Mouse (Mus musculus) right cerebral cortex, postnatal 36 days (tissue): ENCODE data around the gene Csad.

ENCODE experiments used
- DNase-seq, 2 experiments: peaks; one replicate each; pipeline ENCODE4 v3.0.0; 2022; ENCODE audit warnings: low spot score in 2 of 2, mixed read lengths in 1 of 2

The Csad gene

DNA sequence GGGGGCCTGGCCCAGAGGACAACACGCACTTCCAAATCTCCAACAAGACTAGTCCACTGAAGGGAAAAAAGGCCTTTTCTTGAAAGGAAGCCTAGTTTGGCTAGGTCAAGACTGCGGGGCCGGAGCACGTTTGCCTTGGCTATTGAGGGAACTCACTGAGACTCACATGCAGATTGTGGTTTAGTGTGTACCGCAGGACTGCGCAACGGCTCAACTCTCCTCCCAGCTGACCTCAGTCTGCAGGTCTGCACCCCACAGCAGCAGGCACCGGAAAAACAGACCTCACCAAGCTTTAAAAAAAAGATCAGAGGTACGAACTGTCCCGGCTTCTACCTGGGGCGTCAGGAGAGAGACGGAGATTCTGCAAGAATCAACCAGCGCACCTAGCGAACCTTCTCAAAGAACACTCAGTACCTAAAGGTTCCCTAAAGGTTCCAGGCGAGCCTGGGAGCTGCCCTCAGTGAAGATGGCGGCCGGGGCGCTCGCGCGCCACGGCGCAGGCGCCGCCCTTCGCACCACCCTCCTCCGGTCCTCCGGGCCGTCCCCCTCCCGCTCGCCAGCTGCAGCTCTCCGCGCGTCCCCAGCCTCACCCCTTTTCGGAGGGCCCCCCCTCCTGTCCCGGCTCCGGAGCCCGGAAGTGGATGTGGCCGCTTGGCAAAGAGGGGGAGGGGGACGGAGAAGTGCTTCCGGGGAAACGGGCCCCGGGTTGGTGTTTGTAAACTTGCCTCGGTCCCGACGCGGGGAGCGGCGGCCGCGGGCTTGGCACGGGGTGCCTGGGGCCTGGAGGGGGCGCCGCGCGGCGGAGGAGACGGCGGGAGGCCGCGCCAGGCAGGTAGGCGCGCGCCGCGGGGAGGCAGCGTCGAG, 1.3 kb downstream of the Csad start, which contains the start of gene Zfp740:
Zfp740 (plus strand) TSS at position 279 of the 864 bp plus-strand sequence.
- peak; percentile 91 to 94 for DNase-seq

DNA sequence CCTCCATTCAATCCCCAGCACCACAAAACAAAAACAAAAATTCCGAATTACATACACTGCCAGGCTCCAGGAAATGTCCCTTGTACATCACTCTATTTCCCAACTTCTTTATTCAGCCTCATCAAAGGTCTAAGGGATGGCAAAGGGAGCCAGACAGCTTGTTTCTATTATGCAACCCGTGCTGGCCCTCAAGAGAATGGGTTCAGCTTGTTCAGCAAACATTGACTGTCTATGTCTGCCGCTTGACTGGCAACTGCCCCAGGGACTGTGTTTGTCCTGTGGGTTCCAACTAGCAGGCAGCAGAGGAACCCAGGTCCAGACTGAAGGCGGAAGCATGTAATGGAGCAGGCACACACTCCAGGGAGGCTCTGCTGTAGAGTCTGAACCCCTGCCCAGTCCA, 5.7 kb downstream of the Csad start:
- no peak for DNase-seq

DNA sequence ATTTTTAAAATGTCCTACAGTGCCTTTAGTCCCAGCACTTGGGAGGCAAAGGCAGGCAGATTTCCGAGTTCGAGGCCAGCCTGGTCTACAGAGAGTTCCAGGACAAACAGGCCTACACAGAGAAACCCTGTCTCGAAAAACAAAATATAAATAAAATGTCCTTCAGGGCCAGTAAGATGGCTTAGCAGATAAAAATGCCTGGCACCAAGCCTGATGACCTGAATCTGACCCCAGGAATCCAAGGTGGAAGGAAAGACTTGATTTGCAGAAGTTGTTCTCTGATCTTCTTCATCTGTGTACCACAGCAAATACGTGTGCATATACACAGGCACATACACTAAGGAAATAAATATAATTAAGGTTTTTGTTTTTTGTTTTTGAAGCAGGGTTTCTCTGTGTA, 9.2 kb downstream of the Csad start:
- DNase-seq, result no peak

DNA sequence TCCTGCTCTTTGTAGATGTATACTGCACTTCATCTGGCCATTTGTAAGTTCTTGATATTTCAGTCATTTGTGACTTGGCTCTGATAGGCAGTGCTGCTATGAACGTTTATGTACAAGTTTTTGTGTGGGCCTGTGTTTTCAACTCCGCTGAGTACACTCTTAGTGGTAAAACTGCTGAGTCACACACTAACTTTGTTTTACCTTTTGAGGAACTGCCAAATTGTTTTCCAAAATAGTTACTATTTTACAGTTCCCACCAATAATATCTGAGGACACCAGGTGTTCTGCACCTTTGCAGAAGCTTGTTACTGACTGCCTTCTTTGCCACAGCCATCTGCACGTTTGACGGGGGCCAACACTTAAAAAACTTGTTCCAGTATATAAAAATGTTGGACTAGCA, 10.1 kb downstream of the Csad start:
- DNase-seq, result no peak

DNA sequence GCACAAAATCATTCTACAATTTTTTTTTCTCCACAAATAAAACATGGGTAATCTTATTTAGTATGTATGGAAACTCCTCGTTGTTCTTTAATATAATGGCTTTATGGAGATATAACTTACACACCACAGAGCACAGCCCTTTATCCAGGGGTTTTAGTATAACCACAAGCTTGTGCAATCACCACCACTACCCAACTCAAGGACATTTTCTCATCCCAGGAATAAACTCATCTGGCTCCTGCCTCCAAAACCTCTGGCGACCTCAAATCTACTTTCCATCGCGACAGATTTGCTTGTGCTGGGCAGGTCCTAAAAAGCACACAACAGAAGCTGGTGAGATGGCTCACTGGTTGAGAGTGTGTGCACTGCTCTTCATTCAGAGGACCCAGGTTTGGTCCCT, 10.9 kb downstream of the Csad start:
- no peak for DNase-seq

DNA sequence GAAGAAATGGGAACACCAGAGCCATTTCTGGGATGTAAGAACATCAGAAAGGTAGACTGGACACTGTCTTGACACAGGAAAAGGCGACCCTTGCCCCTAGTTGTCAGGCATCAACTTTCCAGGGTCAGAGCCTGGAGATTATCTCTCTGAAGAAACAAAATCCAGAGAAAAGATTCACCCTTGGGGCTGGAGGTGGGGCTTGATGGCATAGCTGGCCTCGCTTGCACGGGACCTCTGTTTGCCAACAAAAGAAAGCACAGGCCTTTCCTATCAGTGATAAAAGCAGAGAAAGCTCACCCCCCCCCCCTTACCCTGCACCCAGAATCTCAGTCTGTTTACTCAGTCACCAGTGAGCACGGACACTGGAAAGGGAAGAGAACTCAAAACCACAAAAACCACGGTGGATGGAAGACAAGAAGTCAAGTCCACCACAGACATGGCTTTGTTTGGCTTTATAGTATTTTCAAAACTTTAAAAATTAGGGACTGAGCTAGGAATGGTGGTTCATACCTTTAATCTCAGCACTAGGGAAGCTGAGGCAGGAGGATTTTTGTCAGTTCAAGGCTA, 11.6 kb downstream of the Csad start:
- no peak for DNase-seq

DNA sequence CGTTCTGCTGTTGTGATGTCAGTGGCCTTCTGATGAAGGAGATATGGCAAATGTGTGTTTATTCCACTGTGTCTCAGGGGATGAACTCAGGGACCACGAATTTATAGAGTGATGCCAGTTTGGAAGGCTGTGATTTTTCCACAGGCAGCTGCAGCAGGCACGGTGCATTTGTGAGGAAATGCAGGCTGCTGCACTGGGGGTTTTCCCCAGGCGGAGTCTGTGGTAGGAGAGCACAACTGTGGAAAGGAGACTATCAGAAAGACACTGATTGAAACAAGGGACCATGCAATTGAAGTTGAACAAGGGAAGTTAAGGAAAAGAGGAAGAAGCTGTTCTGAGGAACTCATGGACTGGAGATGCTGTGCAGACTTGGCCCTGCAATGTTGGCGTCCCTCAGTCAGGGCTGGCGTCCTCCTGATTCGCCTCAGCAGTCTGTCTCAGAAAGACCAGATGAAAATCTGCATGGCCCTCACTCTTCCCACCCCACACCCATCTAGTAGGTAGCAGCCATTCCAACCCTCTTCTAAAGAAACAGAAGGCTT, 12.2 kb downstream of the Csad start:
- no peak for DNase-seq

DNA sequence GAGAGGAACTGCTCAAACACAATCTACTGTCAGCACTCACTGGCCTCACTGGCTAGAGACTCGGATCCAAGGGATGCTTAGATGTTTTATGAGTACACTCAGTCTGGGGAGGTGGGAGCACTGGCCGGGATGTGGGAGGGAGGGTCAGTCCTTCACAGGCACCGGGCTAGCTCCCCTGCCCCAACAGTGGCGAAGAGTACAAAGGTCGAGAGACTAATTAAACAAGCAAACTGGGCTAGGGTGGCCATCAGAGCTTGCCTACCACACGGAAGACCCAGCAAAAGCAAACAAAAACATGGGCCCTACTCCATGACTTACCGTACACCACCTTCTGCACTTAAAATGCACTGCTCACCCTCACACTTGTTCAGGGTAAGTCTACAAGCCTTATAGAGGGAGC, 12.8 kb downstream of the Csad start:
- no peak for DNase-seq

DNA sequence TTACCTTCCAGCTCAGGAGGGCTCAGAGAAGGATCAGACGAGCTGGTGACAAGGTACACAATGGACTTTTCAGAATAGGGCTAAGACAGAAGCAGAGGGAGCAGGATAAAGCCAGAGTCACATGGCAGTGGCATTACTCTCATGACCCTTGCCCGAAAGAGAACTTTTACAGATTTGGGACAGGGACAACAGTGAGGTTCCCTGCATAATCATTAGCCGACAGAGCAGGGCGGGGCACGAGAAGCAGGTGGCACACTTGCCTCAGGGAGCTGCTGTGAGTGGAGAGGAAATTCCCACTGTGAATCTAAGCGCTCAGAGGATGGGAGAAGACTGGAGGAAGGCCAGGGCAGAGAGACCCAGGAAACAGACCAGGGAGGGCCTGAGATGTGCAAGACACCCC, 15.6 kb downstream of the Csad start:
- DNase-seq, result no peak

DNA sequence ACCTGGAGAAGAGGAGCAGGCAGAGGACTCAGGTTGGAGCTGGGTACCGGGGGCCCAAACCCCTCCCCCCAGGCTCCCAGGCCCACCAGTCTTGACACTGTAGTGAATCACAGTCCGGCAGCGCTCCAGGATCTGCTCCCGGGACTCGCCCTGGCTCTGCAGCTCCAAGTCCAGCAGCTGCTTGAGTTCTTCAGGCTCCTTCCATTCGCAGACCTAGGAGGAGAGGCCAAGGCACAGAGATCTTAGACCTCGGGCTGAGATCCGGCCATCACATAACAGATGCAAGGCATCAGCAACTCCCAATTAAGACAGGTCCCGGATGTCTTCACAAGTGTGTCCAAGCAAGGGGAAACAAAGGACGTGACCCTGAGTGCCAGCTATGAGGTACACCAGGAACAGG, 16.4 kb downstream of the Csad start:
- no peak for DNase-seq

DNA sequence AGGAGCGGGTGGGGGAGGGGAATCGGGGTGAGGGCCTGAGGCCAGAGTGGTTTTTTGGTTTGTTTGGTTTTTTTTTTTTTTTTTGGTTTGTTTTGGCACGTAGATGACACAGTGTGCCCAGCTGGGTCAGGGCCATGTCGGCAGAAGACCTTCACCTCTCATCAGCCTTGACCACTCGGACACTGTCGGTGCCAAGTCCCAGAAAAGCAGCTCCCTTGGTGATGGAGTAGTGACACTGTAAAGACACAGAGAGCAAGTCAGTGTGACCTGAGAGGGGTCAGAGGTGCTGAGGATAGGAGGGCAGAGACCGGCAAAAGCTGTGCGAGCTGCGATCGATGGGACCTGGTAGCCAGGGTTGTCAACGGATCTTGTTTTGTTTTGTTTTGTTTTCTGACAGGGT, 18.3 kb downstream of the Csad start:
- no peak for DNase-seq

DNA sequence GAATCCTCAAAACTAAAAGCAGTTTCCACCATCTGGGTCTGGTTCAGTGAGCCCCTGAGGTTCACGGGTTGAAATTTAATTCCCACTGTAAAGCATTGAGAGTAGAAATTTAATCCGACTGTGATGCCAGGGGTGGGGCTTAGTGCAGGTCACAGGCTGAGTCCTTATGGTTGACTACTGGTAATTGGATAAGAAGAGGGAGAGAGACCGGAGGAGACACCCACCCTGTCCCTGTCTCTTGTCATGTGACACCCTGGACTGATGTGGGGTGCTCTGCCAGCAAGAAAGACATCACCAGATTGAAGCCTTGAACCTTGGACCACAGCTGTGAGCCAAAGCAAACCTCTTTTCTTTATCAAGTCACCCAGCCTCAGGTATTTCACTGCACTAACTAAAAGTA, 21.4 kb downstream of the Csad start:
- DNase-seq, result no peak

DNA sequence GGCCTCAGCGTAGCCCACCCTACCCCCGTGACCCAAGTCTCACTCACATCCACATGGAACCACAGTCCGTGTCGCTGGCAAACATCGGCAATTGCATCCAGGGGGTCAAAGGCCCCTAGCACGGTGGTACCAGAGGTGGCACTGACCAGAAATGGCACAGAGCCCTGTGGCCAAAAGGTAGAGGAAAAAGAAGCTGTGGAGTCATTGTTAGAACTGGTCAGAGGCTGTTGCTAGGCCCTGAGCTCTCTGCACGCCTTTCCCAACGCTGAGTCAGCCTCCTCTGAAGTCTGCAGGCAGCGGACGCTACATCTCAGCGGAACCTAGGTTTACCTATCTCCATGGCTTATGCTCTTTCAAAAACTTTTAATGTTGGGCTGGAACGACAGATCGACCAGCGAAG, 24.6 kb downstream of the Csad start:
- DNase-seq, result no peak

DNA sequence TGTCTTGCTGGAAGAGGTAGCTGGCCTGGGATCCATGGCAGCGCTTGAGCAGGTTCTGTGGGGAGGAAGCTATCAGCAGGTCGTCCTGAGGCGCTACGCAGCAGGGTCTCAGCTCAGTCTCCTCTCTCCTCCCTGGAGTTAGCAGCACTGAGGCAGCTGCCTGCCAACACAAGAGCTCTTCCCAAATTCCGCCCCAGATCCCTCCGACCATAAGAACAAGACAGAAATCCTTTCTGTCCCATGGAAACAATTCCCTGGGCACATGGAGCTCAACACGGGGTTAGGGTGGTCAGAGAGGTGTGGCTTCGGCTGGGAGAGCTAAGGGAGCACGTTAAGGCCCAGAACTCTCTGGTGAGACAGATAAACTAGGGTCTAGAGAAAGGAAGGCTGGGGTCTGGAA, 25.4 kb downstream of the Csad start:
- DNase-seq, result no peak

DNA sequence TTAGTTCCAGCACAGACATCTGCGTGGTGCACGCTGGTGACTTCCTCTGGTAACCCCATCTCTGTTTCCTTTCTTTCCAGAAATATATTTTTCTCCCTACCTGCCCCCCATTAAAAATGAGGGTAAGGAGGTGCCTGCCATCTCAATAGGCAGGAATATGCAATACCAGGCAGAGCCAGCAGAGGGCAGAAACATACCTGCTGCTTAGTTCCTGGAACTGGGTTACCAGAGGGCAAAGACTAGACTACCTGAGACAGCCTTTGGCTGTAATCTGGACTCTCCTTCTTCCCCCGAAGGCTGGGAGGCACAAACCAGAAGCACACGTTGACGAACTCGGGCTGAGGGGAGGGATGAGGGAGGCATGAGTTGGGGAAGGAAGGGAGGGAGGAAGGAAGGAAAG, 26.2 kb downstream of the Csad start:
- peak; percentile 44 to 56 for DNase-seq

DNA sequence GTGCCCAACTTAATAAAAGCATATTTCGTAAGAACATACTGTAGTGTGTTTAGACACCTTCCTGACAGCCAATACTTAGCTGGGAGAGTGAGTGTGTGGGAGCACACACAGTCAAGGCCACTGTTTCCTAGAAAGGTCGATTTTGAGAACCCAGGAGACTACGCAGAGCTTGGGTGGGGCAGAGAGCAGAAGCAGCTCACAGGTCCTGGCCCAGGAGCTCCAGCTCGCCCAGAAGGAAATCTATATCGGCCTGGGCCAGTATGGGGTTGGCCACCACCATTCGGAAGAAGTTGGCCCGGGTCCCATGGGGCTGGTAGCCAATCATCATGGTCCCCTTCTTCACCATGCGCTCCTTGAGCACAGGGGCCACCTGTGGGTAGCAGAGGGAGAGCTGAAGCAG, 27.1 kb downstream of the Csad start:
- no peak for DNase-seq

DNA sequence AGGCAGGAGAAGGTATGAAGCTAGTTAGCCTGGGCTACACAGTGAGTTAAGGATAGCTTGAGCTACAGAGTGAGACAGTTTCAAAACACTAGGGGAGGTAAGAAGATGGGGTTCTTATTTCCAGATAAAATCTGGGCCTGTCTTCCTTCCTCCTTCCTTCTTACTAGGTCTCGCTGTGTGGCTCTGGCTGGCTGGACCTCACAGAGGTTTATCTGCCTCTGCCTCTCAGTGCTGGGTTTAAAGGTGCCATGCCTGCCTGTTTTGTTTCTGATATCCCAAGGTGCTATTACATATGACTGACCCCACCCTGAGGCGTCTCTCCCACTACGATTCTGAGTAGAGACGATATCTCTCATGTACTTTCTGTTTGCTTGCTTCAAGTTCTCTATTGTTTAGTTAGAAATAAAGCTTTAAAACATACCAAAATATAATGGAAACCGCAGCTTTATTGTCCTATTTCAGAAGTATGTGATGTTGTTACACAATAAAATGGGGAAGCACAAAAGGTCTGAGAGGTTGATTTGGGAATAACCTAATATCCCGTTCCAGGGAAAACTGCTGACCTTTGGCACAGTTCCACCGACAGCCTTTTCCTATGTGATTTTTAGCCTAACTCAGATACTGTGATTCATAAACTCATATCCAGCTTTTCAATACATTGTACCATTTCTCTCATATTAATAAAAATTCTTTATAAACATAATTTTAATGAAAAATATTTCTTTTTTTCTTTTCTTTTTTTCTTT, 27.8 kb downstream of the Csad start:
- no peak for DNase-seq

DNA sequence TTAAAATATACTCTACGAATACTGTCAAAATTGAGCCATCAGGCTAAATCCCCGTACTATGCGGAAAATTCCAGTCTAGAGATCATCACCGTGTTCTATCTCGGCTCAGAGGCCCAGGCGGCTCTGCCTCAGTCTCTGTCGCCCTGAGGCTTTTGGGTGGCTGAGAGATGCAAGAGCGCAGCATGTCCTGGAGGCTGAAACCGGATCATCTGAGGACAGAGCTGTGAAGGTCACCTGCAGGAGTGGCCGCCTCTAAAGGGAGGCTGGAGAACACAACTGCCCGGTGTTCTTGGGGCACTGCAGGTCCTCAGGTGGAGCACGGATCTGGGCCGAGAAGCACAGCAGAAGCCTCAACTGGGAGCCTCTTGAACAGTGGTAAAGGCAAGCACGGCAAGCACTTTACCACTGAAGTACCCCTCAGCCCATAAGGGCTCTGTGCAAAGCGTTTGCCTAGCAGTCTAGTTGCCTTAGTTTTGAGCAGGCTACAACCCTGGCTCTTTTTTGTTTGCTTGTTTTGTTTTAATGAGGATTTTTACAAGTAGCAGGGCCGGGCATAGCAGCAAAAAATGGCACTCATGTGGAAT, 28.7 kb downstream of the Csad start:
- DNase-seq, result no peak

DNA sequence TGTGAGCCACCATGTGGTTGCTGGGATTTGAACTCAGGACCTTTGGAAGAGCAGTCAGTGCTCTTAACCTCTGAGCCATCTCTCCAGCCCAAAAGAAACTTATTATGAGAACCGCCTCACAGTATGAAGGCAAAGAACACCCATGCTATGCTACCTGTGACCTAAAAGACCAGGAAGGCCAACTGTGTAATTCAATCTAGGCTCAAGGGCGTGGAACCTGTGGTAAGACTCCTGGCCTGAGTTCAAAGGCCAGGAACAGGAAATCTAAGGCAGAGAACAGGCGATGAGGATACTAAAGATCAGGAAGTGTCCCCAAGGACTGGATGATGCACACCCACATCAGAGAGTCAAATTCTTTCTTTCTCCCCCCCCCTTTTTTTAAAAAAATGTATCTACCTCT, 30.9 kb downstream of the Csad start:
- no peak for DNase-seq

DNA sequence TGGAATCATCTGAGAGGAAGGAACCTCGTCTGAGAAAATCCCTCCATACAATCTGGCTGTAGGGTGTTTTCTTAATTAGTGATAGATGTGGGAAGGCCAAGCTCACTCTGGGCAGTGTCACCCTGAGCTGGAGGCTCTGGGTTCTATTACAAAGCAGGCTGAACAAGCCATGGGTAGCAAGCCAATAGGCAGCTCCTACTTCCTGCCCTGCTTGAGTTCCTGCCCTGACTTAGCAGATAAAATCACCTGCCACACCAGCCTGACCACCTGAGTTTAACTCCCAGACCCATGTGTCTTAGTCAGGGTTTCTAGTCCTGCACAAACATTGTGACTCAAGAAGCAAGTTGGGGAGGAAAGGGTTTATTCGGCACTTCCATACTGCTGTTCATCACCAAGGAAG, 35.5 kb downstream of the Csad start:
- DNase-seq, result no peak

DNA sequence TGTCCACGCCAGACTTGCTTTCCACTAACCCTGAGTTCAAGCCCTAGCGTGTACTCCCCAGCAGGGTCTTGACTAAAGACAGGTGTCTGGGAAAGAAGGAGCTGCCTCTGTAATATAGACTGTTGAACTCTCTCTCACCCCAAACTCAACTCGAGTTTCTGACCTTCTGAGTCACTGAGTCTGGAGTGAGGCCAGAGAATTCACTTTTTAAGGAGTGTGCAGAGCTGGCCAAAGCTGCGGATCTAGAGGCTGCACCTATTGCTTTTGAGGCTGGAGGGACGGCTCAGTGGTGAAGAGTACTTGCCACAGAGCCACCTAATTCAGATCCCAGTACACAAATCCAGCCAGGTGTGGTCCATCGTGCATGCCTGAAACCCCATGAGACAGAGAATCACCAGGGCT, 36.9 kb downstream of the Csad start:
- DNase-seq, result no peak

DNA sequence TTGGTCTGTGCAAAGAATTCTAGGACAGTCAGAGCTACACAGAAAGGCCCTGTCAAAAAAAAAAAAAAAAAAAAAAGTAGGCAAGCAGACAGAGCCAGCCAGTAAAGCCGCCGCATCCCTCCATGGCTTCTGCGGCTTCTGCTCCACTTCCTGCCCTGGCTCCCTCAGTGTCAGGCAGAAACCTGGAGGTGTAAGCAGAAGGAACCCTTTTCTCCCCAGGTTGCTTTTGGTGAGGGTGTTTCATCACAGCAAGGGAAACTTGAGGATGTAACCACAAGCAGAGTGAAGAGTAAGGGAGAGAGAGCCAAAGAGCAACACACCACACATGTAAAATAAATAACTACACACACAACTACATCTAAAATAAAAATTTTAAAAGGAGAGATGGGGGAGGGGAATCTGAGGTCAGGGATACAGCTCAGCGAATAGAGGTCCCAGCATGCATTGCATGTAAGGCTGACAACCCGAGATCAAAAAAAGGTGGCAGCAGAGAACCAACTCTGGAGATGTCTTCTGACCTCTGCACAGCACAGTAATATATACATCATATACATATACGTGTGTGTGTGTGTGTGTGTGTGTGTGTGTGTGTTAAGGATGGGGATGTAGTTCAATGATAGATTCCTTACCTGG, 38.9 kb downstream of the Csad start:
- no peak for DNase-seq
